In the genomic region with DNA sequence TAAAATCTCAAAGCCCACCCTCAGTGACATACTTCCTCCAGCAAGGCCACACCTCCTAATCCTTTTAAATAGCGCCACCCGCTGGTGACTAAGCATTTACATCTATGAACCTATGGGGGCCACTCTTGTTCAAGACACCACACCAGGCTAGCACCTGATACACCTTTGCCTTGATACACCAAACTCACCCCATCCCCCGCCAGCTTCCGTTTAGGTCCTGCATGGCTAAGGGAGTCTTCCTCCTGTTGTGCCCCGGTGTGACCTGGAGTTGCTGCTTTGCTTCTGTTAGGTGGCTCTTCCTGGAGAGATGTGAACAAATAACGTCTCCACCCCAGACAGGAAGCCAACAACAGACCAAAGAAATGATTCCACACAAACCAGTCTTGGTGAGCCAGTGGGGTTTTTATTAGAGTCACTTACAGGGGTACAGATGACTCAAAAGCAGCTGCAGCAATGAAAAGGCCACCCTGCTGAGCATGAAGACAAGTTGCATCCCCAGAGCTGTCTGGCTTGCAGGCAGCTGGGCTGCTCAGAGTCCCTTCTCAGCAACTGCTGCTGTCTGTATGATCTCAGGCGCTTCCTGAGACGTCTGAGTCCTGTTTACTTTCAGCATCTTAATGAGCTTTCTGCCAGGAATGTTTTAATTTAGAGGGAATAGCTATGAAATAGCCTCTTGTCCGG, we compare ENCODE assay signal across 9 mouse cellular contexts. TPM values are rescaled to one million over a fixed set of nuclear protein-coding genes. Genes with fewer than 3 reads are reported as not detected.
DNase-seq lines count a peak whose midpoint lies in the region; ATAC-seq and TF ChIP-seq lines count a peak whose summit lies in the region.
"Had no signal": no experiment of that assay in that cellular context is flagged by ENCODE, and none has a peak within 500 bp of the region (broad histone marks: within the 10 kb centered on the region; RNA-seq: fewer than 3 reads in every experiment).

No protein-coding gene starts in this region.

- no peak for ATAC-seq in midbrain, embryonic 14.5 days (ENCODE audit: low FRiP score, low TSS enrichment)

- 60% methylated on average over 9 of the region's 9 CpGs for WGBS in midbrain, embryonic 14.5 days

- no peak overlapping the region for H3K4me3 ChIP-seq in layer of hippocampus, adult 2 months
- H3K4me3 ChIP-seq in midbrain, embryonic 14.5 days (replicated peaks; ENCODE audit: low read depth, low read length): no peak overlapping the region

- H3K4me1 ChIP-seq in midbrain, embryonic 14.5 days (ENCODE audit: control insufficient read depth, insufficient read depth, low read length): no peaks in the 10 kb centered on the region

- H3K27me3 ChIP-seq in midbrain, embryonic 14.5 days (ENCODE audit: control insufficient read depth, insufficient read depth, low read length): no peaks in the 10 kb centered on the region

- H3K36me3 ChIP-seq in midbrain, embryonic 14.5 days (ENCODE audit: control insufficient read depth, insufficient read depth, low read length): no peaks in the 10 kb centered on the region

- H3K9ac ChIP-seq in midbrain, embryonic 14.5 days (replicated peaks; ENCODE audit: low read length): no peak overlapping the region

- peak; percentile 37; the same call in 1 of the 2 replicates for TF ChIP-seq CTCF in layer of hippocampus, adult 2 months (conservative IDR thresholded peaks at IDR 0.05)

- peak overlapping the region; percentile 11; the same call in 1 of the 2 replicates for H3K27ac ChIP-seq in layer of hippocampus, adult 2 months
- H3K27ac ChIP-seq in midbrain, embryonic 14.5 days (replicated peaks; ENCODE audit: low read depth, low read length): 0 out of 2 replicates have a peak overlapping the region, but pooled peaks have one; percentile 2

- peaks cover 5% of the 10 kb centered on the region; the same call in 1 of the 2 replicates for H3K9me3 ChIP-seq in midbrain, embryonic 14.5 days (ENCODE audit: control insufficient read depth, low read length)

- no peak overlapping the region for H3K4me2 ChIP-seq in midbrain, embryonic 14.5 days (ENCODE audit: low read length)

- DNase-seq in layer of hippocampus, adult 2 months (ENCODE audit: low spot score in 2 of 2): no peak
- no peak for DNase-seq in layer of hippocampus, adult 9-10 months (ENCODE audit: low spot score)
- peak; percentile 9 to 18 for DNase-seq in CD8-positive naive resting alpha-beta T cell, adult 2 months (ENCODE audit: low read depth in 2 of 2, low spot score in 2 of 2)
- DNase-seq in R1 (ENCODE audit: low read depth, low spot score): peak; percentile 63
- peak; percentile 44 for DNase-seq in midbrain, embryonic 14.5 days
- DNase-seq in embryo, embryonic 10.5 days (ENCODE audit: low spot score): no peak
- no peak for DNase-seq in kidney, postnatal 14 days
- no peak for DNase-seq in embryo, embryonic 10 days (ENCODE audit: low spot score)

RNA-seq across cellular contexts. Expression of a gene that starts 26.0 kb away (rescaled TPM):
- total RNA-seq in layer of hippocampus, adult 2 months (2021): under 1 TPM; 0.22 to 0.31 TPM
- polyA plus RNA-seq in midbrain, embryonic 14.5 days (2014; fragmentation: Nextera tagmentation; extraction: Ambion mirVana): not detected in 2 replicates
- total RNA-seq: heart, postnatal 25 days had no signal

Comparison
In these comparisons a context has a peak if more than half of its experiments do, and no peak if none do; other contexts are left out.
1. DNase-seq: peak in CD8-positive naive resting alpha-beta T cell, adult 2 months (2 of 2), R1 (single experiment) and midbrain, embryonic 14.5 days (single experiment); none in layer of hippocampus, adult 2 months (0 of 2), layer of hippocampus, adult 9-10 months (single experiment), embryo, embryonic 10.5 days (single experiment), kidney, postnatal 14 days (single experiment) and embryo, embryonic 10 days (single experiment).